Mouse (Mus musculus) liver, embryonic 14.5 days (tissue): ENCODE measurements around the gene Auts2. TPM values are rescaled to one million over a fixed set of nuclear protein-coding genes. Genes with fewer than 3 reads are reported as not detected.

Experiments used
- ATAC-seq: fragments of 200-750 bp; cut with Nextera tagmentation; 2 replicates; pipeline ENCODE4 v1.8.0; 2017; ENCODE audit warnings: moderate number of reproducible peaks, mild to moderate bottlenecking, moderate library complexity; ENCODE audit not compliant: insufficient read depth
- DNase-seq, 3 experiments: peaks; one replicate each; pipeline ENCODE4 v3.0.0-alpha.2; 2012 to 2013; ENCODE audit warnings: low read depth in 3 of 3, low spot score in 3 of 3
- H3K27ac ChIP-seq: fragments of 300-500 bp; sonication (generic); 2 replicates; pipeline ENCODE4 v1.5.1; 2014; ENCODE audit warnings: moderate library complexity, mild to moderate bottlenecking, control low read depth, inconsistent platforms
- H3K27me3 ChIP-seq: fragments of 300-500 bp; sonication (generic); 2 replicates; pipeline ENCODE4 v1.6.1; 2014; ENCODE audit warnings: mild to moderate bottlenecking, low read length, moderate library complexity; ENCODE audit not compliant: control insufficient read depth, insufficient read depth
- H3K36me3 ChIP-seq: fragments of 300-500 bp; sonication (generic); replicated peaks from 2 replicates; pipeline ENCODE4 v1.6.1; 2014; ENCODE audit warnings: low read depth; ENCODE audit not compliant: control insufficient read depth, insufficient read depth
- H3K4me1 ChIP-seq, 2 experiments: fragments of 200-500 bp in 1 of 2; fragments of 300-500 bp in 1 of 2; sonication (generic) in 1 of 2; replicated peaks; 2 replicates each; pipeline ENCODE4 v1.6.1; 2012 to 2014; ENCODE audit warnings: antibody characterized with exemption in 1 of 2, inconsistent platforms in 1 of 2, low read length in 1 of 2; ENCODE audit not compliant: control insufficient read depth in 2 of 2, insufficient read depth in 2 of 2
- H3K4me2 ChIP-seq: fragments of 300-500 bp; sonication (generic); 2 replicates; pipeline ENCODE4 v1.6.1; 2014; ENCODE audit warnings: low read depth, mild to moderate bottlenecking, control low read depth, moderate library complexity
- H3K4me3 ChIP-seq, 2 experiments: fragments of 200-500 bp in 1 of 2; fragments of 300-500 bp in 1 of 2; sonication (generic) in 1 of 2; 2 replicates each; pipeline ENCODE4 v1.5.1; 2012 to 2014; ENCODE audit warnings: low read depth in 2 of 2, low read length in 2 of 2, mild to moderate bottlenecking in 2 of 2, control low read depth in 1 of 2, inconsistent platforms in 1 of 2, moderate library complexity in 1 of 2; ENCODE audit not compliant: insufficient read depth in 1 of 2
- H3K9ac ChIP-seq: fragments of 300-500 bp; sonication (generic); replicated peaks from 2 replicates; pipeline ENCODE4 v1.6.1; 2014; ENCODE audit warnings: mild to moderate bottlenecking, control low read depth, moderate library complexity
- H3K9me3 ChIP-seq: fragments of 300-500 bp; sonication (generic); 2 replicates; pipeline ENCODE4 v1.6.1; 2016; ENCODE audit warnings: low read length, mixed read lengths; ENCODE audit not compliant: control insufficient read depth
- CTCF ChIP-seq: IDR thresholded peaks from 2 replicates; pipeline ENCODE4 v1.5.1; 2016; ENCODE audit warnings: antibody characterized with exemption, low read depth, control low read depth
- EP300 ChIP-seq: IDR thresholded peaks from 2 replicates; pipeline ENCODE4 v1.6.1; 2016; ENCODE audit warnings: antibody characterized with exemption, low read depth
- WGBS: fragments of 180-500 bp; shearing (Covaris S2); extraction: QIAGEN DNeasy Blood & Tissue Kit; methylation state at CpG from one replicate; pipeline ENCODE4 v1.1.7; 2014; ENCODE audit not compliant: insufficient replicate concordance; 5-methylcytosine and 5-hydroxymethylcytosine counted together
- polyA plus RNA-seq, 2 experiments: library from polyadenylated mRNA; depleted of rRNA in 1 of 2; stranded (reverse) in 1 of 2; unstranded in 1 of 2; fragments of >200 nt; fragmentation: Nextera tagmentation in 1 of 2; extraction: Ambion mirVana in 1 of 2; gene quantifications; 2 replicates each; pipeline versions ENCODE4 v1.2.1 to v1.2.3; 2012 to 2014

Auts2 gene
- polyA plus RNA-seq, 2 experiments: 0.77 to 1.6 TPM

GRCm38 (mm10) chr5:132492040-132492439 lies 51.1 kb downstream of the Auts2 start:
- Histone ChIP-seq H3K27ac (no peak overlapping the region), H3K9me3 (no peaks in the 10 kb centered on the region), H3K4me2 (no peak overlapping the region), H3K4me3 (no peak overlapping the region), H3K27me3 (no peaks in the 10 kb centered on the region), H3K36me3 (no peaks in the 10 kb centered on the region), H3K9ac (no peak overlapping the region), H3K4me1 (peaks cover 0 to 8% of the 10 kb centered on the region in 2 experiments; a peak in 2 of 4 replicates)
- no peak for DNase-seq
- ATAC-seq: no peak
- TF ChIP-seq CTCF (no peak), EP300 (no peak)

- no peak overlapping the region for H3K9ac ChIP-seq
- WGBS: 72% methylated on average over 4 of the region's 4 CpGs
- DNase-seq (no peak), ATAC-seq (no peak)
- H3K9me3 ChIP-seq: no peaks in the 10 kb centered on the region
- H3K4me3 ChIP-seq: no peak overlapping the region
- no peak overlapping the region for H3K27ac ChIP-seq
- H3K27me3 ChIP-seq: no peaks in the 10 kb centered on the region
- TF ChIP-seq EP300 (no peak), CTCF (no peak)
- H3K36me3 ChIP-seq: no peaks in the 10 kb centered on the region
- H3K4me1 ChIP-seq: peaks cover 0 to 8% of the 10 kb centered on the region in 2 experiments; a peak in 2 of 4 replicates
- no peak overlapping the region for H3K4me2 ChIP-seq
Measured at GRCm38 (mm10) chr5:132491508-132491907, 51.6 kb downstream of the Auts2 start.

- no peak for ATAC-seq
- Histone ChIP-seq H3K27me3 (no peaks in the 10 kb centered on the region), H3K4me3 (no peak overlapping the region), H3K27ac (no peak overlapping the region), H3K4me1 (peaks cover 0 to 8% of the 10 kb centered on the region in 2 experiments; a peak in 2 of 4 replicates), H3K9ac (no peak overlapping the region), H3K36me3 (no peaks in the 10 kb centered on the region), H3K9me3 (no peaks in the 10 kb centered on the region), H3K4me2 (no peak overlapping the region)
- TF ChIP-seq CTCF (no peak), EP300 (no peak)
- no peak for DNase-seq
- 73% methylated on average over 1 of the region's 1 CpGs for WGBS
Measured at GRCm38 (mm10) chr5:132490326-132490725, 52.8 kb downstream of the Auts2 start.

- no peak for ATAC-seq
- Histone ChIP-seq H3K4me3 (no peak overlapping the region), H3K4me1 (peaks cover 0 to 8% of the 10 kb centered on the region in 2 experiments; a peak in 2 of 4 replicates), H3K9ac (no peak overlapping the region), H3K27ac (no peak overlapping the region), H3K27me3 (no peaks in the 10 kb centered on the region), H3K36me3 (no peaks in the 10 kb centered on the region), H3K4me2 (no peak overlapping the region), H3K9me3 (no peaks in the 10 kb centered on the region)
- WGBS: 58% methylated on average over 7 of the region's 7 CpGs
- TF ChIP-seq CTCF: no peak
- TF ChIP-seq EP300: no peak
- DNase-seq: no peak
Measured at GRCm38 (mm10) chr5:132489736-132490313, 53.3 kb downstream of the Auts2 start.

GRCm38 (mm10) chr5:132486831-132487230 lies 56.3 kb downstream of the Auts2 start:
- no peak for TF ChIP-seq EP300
- no peak for TF ChIP-seq CTCF
- Histone ChIP-seq H3K4me1 (peaks cover 0 to 10% of the 10 kb centered on the region in 2 experiments; a peak in 2 of 4 replicates), H3K36me3 (no peaks in the 10 kb centered on the region), H3K4me3 (no peak overlapping the region), H3K27me3 (no peaks in the 10 kb centered on the region), H3K27ac (no peak overlapping the region), H3K9ac (no peak overlapping the region), H3K9me3 (no peaks in the 10 kb centered on the region), H3K4me2 (no peak overlapping the region)
- ATAC-seq: no peak
- WGBS: 44% methylated on average over 7 of the region's 7 CpGs
- no peak for DNase-seq
